Mouse (Mus musculus) layer of hippocampus, postnatal 14 days (tissue): ENCODE data around the gene H2afb2. TPM values are rescaled to one million over a fixed set of nuclear protein-coding genes. Genes with fewer than 3 reads are reported as not detected.

Experiments used
- DNase-seq, 2 experiments: peaks; one replicate each; pipeline ENCODE4 v3.0.0; 2021 to 2022; ENCODE audit warnings: low spot score in 2 of 2, mixed read lengths in 1 of 2
- long read RNA-seq, 2 experiments: library from polyadenylated mRNA; stranded (forward); transcript quantifications; one replicate each; pipeline ENCODE4 v2.0.0; 2021
- total RNA-seq, 2 experiments: library from RNA; stranded (reverse); gene quantifications; 2 replicates each; pipeline ENCODE4 v1.2.3; 2021

The H2afb2 gene
- not detected for total RNA-seq
- long read RNA-seq, experiment 1 = 0 reads
- long read RNA-seq, experiment 2 = 0 reads

- DNase-seq = no peak
Measured at GRCm38 (mm10) chrX:116680878-116681277, at the start of gene H2afb2. H2afb2 (plus strand) TSS chrX:116681178.

Other genes starting within 250 kb of the H2afb2 start
- not detected for gene Cpxcr1, start 232.2 kb upstream of the H2afb2 start, total RNA-seq